Mouse (Mus musculus) frontal cortex, postnatal 36 days (tissue): ENCODE data around the gene Ccdc59.

Experiments used
- DNase-seq, 2 experiments: peaks; one replicate each; pipeline ENCODE4 v3.0.0; 2022; ENCODE audit warnings: low spot score in 2 of 2

Gene Ccdc59

GRCm38 (mm10) chr10:105840928-105841888 lies at the start of gene Ccdc59, which contains the start of gene Mettl25:
Gene Ccdc59 (plus strand): TSS chr10:105841067.
Gene Mettl25 (minus strand): TSS chr10:105841380.
- DNase-seq, result peak; percentile 97 to 98

DNA sequence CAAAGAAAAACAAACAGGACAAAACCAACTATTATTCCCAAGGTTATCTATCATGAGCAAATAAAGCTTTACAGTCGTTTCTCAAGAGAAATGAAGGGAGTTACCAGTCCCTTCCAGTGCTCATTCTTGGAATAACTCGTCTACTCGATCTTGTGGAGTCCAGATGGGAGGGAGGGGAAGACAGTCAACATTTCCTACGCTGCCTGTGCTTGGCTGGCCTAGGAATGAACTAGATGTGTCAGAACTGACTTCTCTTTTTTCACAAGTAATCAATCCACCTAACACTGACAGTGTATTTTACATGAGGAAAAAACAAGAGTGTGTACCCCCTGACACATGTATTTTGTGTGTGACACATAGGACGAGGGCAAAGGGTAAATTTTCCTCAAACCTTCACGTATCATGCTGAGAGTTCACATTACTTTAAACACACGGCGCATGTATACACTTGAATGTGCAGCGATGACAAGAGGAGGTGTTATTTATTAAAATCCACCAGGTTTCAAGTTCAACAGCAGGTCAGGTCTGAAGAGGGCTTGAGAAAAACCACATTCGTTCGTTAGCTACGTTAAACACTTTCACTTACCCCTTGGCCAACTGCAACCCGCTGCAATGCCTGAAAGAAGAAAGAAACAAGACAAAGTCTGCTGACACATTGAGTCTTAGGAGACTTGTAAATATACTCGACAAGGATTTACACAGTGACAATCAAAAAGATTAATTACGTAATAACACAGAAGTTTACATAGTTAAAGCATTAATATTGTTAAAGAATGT lies 46.9 kb upstream of the Ccdc59 start:
- no peak for DNase-seq

GRCm38 (mm10) chr10:105797250-105797924 lies 43.5 kb upstream of the Ccdc59 start:
- no peak for DNase-seq

DNA sequence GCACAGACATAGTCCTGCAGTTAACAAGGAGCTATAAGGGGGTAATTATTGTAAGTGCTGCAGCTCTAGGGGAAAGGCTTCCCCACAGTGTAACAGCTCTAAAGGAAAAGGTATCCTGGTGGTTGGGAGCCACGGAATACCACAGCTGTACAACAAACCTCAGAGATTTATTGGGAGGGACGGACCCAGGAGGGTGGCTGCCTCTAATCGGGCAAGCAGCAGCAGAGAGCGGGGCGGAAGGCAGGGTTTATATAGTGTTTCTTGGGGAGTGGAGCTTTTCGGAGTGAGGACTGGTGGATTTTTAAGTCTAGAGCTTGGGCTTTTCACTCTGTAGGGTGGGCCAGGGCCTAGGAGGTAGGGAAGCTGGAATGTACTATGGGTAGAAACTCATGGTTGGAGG lies 39.7 kb upstream of the Ccdc59 start:
- no peak for DNase-seq

GRCm38 (mm10) chr10:105802132-105802531 lies 38.7 kb upstream of the Ccdc59 start:
- peak in 1 of 2 experiments; percentile 10 for DNase-seq

- no peak for DNase-seq
Observed at GRCm38 (mm10) chr10:105803461-105803860, 37.4 kb upstream of the Ccdc59 start.

DNA sequence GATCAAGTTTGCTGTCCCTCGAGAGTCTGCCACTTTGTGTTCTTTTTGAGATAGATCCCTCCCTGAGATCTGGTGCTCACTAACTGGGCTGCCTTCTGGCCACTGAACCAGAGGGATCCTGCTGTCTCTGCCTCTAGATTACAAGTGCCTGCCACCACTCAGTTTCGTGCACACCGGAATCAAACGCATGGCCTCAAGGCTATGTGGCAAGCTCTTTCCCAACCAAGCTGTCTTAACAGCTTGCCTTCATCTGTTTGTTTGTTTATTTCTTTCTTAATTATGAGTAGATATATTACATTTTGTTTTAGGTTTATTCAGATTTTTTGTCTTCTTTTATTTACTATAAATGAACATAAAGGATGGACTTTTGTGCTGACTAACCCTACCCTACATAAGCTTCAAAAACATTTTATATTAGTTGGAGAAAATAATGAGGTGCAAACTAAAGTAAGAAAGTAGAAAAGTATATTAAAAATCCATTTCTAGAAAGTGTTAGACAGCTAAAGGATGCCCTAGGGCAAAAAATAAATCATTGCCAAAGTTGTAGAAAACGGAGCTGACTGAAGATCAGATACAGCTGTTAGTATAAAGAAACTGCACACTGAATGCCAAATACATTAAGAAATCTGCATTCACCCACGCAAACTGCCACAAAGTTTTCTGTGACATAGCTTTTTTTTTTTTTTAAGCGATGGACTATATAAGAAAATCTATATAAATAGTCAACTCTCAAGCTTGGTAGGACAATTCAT lies 34.4 kb upstream of the Ccdc59 start:
- no peak for DNase-seq

DNA sequence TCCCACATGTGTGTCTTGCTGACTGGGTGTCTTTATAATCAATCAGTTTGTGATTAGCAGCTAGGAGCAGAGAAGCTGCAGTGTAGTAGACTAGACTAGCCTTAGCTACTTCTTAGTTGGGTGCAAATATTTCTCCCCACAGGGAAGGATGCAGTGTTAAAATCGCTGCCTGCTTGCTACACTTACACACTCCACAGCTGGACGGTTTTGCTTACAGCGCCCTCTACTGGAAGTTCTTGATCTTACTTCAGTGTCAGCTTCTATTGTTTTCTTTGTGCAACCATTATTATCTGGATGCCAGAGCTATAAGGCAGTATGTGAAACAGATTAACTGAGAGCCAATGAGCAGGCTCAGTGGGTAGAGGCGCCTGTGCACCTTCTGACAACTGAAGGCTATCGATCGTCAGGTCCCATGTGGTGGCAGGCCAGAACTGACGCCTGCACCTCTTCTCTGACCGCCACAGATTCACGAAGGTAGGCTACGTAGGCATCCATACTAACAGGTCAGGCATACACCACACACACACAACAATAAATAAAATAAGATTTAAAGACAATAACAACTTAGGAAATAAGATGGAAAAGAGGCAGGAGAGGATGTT lies 6.1 kb upstream of the Ccdc59 start:
- DNase-seq, result peak; percentile 29 to 38

- no peak for DNase-seq
Observed at GRCm38 (mm10) chr10:105842574-105842973, 1.7 kb downstream of the Ccdc59 start.

- no peak for DNase-seq
Observed at GRCm38 (mm10) chr10:105850286-105850685, 9.4 kb downstream of the Ccdc59 start.

DNA sequence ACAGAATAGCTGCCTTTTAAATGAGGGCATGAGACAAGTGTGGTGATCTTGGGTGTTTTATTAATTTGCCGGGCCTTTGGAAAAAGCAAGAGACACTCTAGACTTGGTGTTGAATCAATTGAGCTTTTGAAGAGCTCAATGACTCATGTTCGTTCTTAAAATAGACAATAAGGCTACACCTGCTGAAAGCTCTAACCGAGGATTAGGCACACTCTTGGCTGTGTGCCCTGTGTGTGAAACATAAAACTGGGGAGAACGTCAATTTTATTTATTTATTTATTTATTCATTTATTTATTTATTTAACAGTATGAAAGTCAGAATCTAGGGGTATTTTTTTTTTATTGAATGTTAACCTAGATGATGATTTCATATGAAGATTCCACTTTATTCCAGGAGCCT lies 10.3 kb downstream of the Ccdc59 start:
- no peak for DNase-seq

DNA sequence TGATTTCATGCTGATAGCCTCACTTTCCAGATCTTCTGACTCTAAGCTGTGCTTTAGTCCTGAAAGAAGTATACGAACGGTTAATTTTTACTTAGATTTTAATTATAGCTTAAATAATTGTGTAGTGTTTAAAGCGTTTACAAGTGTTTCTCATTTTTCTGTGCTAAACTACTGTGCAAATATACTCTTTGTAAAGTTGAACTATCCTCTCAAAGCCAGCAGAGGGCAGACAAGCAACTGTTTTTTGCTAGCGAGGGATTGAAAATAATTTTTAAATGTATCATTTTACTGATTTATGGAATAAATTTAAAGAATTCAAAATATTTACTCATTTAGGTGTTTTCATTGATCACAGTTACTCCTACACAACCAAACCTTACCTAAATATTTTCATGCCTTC lies 26.4 kb downstream of the Ccdc59 start:
- peak in 1 of 2 experiments; percentile 19 for DNase-seq
